Mouse (Mus musculus) small intestine, adult 2 months (tissue): ENCODE results near the gene Crat. TPM values are rescaled to one million over a fixed set of nuclear protein-coding genes. Genes with fewer than 3 reads are reported as not detected.

ENCODE experiments used
- H3K27ac ChIP-seq: fragments of 200-500 bp; 2 replicates; pipeline ENCODE4 v1.5.1; 2012; ENCODE audit warnings: low read depth, low read length, control low read depth, inconsistent platforms; ENCODE audit not compliant: insufficient read depth
- H3K27me3 ChIP-seq: fragments of 200-500 bp; 2 replicates; pipeline ENCODE4 v1.6.1; 2012; ENCODE audit warnings: mild to moderate bottlenecking, moderate library complexity, low read length, inconsistent platforms; ENCODE audit not compliant: control insufficient read depth, insufficient read depth
- H3K36me3 ChIP-seq: fragments of 200-500 bp; 2 replicates; pipeline ENCODE4 v1.6.1; 2012; ENCODE audit warnings: mild to moderate bottlenecking, low read length, control low read depth, inconsistent platforms; ENCODE audit not compliant: control insufficient read depth, insufficient read depth
- H3K4me1 ChIP-seq: fragments of 200-500 bp; 2 replicates; pipeline ENCODE4 v1.6.1; 2012; ENCODE audit warnings: low read length, inconsistent platforms, mixed read lengths; ENCODE audit not compliant: control insufficient read depth, insufficient read depth, insufficient read length
- H3K4me3 ChIP-seq: fragments of 200-500 bp; 2 replicates; pipeline ENCODE4 v1.5.1; 2012; ENCODE audit warnings: low read depth, mild to moderate bottlenecking, control low read depth, inconsistent platforms, low read length, moderate library complexity
- CTCF ChIP-seq: fragments of 200-500 bp; IDR thresholded peaks from 2 replicates; pipeline ENCODE4 v1.5.1; 2012; ENCODE audit warnings: low read depth, mild to moderate bottlenecking, control low read depth, inconsistent platforms, low read length, moderate library complexity, mixed read lengths; ENCODE audit not compliant: insufficient replicate concordance, insufficient read length; ENCODE audit errors: extremely low read depth
- POLR2A ChIP-seq: fragments of 200-500 bp; IDR thresholded peaks from 2 replicates; pipeline ENCODE4 v1.6.1; 2012; ENCODE audit warnings: low read depth, mild to moderate bottlenecking, control low read depth, inconsistent platforms, low read length, moderate library complexity
- WGBS: fragments of 180-500 bp; shearing (Covaris S2); methylation state at CpG from one replicate; pipeline ENCODE4 v1.1.7; 2018; 5-methylcytosine and 5-hydroxymethylcytosine counted together
- polyA plus RNA-seq: library from polyadenylated mRNA; depleted of rRNA; stranded (reverse); fragments of >200 nt; gene quantifications from 2 replicates; pipeline ENCODE4 v1.2.3, GENCODE M21; 2012; rRNA removed

The Crat gene
- polyA plus RNA-seq = 77.8 and 176 TPM in 2 replicates

DNA sequence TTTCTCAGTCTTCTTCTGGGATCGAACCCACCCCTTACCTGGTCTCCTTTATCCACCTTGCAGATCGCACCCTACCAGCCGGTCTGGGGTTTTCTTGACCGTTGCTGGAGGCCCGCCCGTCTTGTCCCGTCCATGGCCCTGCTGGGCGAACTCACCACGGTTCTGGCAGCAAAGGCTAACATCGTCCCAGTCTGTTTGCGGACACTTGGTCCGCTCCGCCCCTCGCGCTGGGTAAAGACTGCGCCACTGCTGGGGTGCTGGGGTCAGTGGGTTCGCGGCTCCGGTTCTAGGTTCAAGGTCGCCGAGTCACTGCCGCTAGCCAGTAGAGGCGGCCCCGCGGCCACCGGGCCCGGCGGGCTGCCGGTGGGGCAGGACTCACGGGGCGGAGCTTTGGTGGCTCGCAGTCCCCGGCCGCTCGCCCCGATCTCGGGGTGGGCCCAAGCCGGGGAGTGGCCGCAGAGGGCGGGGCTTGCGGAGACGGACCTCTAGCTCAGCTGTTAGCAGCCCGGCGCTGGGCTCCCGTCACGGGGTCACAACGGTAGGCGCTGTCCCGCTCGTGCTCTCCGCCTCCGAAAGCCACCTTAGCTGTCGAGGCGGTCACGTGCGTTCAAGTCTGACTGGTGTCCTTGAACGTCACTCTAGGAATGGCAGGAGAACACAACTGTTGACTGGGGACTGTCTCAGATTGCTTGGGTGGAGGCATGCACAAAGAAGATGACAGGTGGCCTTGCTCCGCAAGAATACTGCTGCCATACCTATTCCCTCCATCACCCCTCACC, at the start of gene Crat:
TSS of gene Crat (minus strand) at position 657 of the 779 bp plus-strand sequence.
- 0 out of 2 replicates have a peak, but pooled peaks cover 6% of the 10 kb centered on the region for H3K36me3 ChIP-seq
- peak within 1 kb of the TSS; percentile 66 for H3K4me3 ChIP-seq
- 1% methylated on average over 58 of the region's 58 CpGs for WGBS
- TF ChIP-seq CTCF = no peak
- peak; percentile 65 for TF ChIP-seq POLR2A
- H3K27ac ChIP-seq = peak within 1 kb of the TSS; percentile 96
- peaks cover 7% of the 10 kb centered on the region; the same call in 1 of the 2 replicates for H3K4me1 ChIP-seq
- H3K27me3 ChIP-seq = no peaks in the 10 kb centered on the region

DNA sequence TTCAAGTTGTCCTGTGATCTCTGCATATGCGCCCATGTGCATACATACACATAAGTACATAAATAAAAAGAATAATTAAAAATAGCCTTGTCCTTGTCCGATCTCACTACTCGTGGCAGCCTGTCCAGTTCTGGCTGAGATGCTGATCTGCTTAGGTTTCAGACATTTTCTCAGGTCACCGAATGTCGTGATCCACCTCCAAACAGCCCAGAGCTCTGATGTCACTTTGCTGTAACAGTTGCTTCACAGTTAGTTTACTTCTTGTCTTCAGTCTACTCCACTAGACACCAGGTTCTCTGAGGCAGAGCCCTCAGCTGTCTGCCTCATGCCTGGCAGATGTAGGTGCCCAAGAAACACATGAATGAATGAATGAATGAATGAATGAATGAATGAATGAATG, 48.8 kb upstream of the Crat start:
- Histone ChIP-seq H3K4me1 (peaks cover 7% of the 10 kb centered on the region; the same call in 1 of the 2 replicates), H3K4me3 (peak overlapping the region; percentile 28), H3K36me3 (no peaks in the 10 kb centered on the region), H3K27me3 (no peaks in the 10 kb centered on the region), H3K27ac (no peak overlapping the region; the same call in 1 of the 2 replicates)
- TF ChIP-seq CTCF (no peak), POLR2A (no peak)
- 20% methylated on average over 5 of the region's 5 CpGs for WGBS

DNA sequence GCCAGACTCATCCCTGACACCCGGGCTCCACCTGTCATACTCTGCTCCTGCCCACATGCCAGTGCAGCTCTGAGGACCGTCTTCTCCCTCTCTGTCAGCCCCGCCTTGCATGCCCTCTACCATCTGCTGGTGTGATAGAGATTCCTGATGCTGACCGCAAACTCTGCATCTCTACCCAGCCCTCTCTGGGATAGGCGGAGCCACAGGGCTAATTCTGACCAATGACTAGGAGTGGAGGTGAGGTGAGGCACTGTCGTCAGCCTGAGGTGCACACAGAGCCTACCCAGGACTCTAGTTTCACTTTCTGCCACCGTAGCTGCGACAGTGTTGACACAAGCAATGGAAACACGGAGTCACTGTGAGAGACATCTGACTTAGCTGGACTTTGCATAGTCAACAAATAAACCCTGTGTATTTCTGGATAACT, 48.3 kb upstream of the Crat start:
- H3K27ac ChIP-seq = peak overlapping the region; percentile 58; the same call in 1 of the 2 replicates
- H3K4me1 ChIP-seq = peaks cover 7% of the 10 kb centered on the region; the same call in 1 of the 2 replicates
- H3K27me3 ChIP-seq = no peaks in the 10 kb centered on the region
- H3K36me3 ChIP-seq = no peaks in the 10 kb centered on the region
- no peak for TF ChIP-seq CTCF
- TF ChIP-seq POLR2A = no peak
- peak overlapping the region; percentile 33 for H3K4me3 ChIP-seq
- WGBS = 3% methylated on average over 9 of the region's 9 CpGs

DNA sequence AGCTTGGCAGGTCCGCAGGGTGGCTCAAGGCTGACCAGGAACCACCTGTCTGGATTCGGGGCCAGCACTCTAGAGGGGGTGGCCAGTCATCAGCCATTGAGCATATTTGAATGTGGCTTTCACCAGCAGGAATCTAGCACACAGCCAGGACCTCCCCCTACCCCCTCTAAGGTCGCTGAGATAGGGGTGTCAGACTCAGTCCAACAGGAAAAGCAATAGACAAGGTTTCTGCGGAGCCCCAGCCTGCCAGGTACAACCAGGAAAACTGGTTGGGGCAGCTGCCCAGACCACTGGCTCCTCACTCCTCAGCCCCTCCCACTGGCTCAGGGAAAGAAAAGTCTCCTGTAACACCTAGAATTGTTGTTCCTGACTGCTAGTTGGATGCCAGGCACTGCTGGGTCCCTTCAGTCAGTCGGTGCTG, 47.7 kb upstream of the Crat start:
- Histone ChIP-seq H3K27me3 (no peaks in the 10 kb centered on the region), H3K27ac (peak overlapping the region; percentile 58; the same call in 1 of the 2 replicates), H3K4me1 (peaks cover 7% of the 10 kb centered on the region; the same call in 1 of the 2 replicates), H3K36me3 (no peaks in the 10 kb centered on the region), H3K4me3 (no peak overlapping the region)
- TF ChIP-seq CTCF (no peak), POLR2A (no peak)
- 13% methylated on average over 5 of the region's 5 CpGs for WGBS

DNA sequence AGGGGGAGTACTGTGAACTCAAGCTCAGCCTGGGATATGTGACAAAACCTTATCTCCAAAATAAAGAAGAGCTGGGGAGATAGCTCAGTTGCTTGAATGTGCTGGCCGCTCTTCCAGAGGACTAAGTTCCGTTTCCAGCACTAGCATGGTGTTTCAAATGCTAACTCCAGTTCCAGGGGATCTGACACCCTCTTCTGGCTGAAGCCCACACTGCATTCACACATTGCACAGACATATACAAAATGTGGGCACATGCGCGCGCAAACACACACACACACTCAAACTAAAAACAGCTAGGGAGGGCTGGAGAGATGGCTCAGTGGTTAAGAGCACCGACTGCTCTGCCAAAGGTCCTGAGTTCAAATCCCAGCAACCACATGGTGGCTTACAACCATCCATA, 43.6 kb upstream of the Crat start:
- Histone ChIP-seq H3K4me1 (peaks cover 7% of the 10 kb centered on the region; the same call in 1 of the 2 replicates), H3K4me3 (no peak overlapping the region), H3K36me3 (no peaks in the 10 kb centered on the region), H3K27ac (no peak overlapping the region), H3K27me3 (no peaks in the 10 kb centered on the region)
- TF ChIP-seq POLR2A (no peak), CTCF (no peak)
- WGBS = 93% methylated on average over 6 of the region's 6 CpGs

DNA sequence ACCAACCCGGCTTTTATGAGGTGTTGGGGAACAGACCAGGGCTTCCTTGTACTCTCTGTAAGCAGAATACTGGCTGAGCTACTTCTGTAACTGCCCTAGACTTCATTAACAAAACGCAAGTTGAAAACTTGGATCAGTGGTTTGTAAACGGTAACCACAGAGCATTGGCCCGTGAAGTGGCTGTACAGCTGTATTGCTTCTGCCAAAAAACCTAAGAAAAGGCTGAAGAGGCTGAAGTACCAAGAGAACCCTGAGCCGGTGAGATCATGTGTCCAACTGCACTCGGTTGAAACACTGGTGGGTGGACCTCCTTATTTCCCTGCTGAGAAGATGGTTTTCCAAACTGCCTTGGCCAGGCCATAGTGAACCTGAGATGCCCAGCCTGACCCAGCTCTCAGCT, 42.7 kb upstream of the Crat start:
- TF ChIP-seq POLR2A = no peak
- no peak for TF ChIP-seq CTCF
- Histone ChIP-seq H3K27ac (no peak overlapping the region; the same call in 1 of the 2 replicates), H3K27me3 (no peaks in the 10 kb centered on the region), H3K4me1 (peaks cover 4% of the 10 kb centered on the region; the same call in 1 of the 2 replicates), H3K4me3 (no peak overlapping the region), H3K36me3 (no peaks in the 10 kb centered on the region)
- WGBS = 66% methylated on average over 6 of the region's 6 CpGs
